Mouse (Mus musculus) R1 (cell line): ENCODE measurements at regions not wholly inside any gene's neighbourhood (a gene's known extent, or its start where the extent isn't known, plus 50 kb on each side); places are given as distances from the start of the nearest gene placed in this dataset.

Experiments
- DNase-seq: peaks from one replicate; pipeline ENCODE4 v3.0.0-alpha.2; 2018; ENCODE audit warnings: low read depth, low spot score

- DNase-seq = no peak
Observed at GRCm38 (mm10) chr12:43326714-43327334, 883.3 kb downstream of the Dnajb9 start.

GRCm38 (mm10) chr12:43310293-43310692 is 899.8 kb downstream of the Dnajb9 start:
- DNase-seq = no peak

- no peak for DNase-seq
Observed at GRCm38 (mm10) chr12:43306502-43307051, 903.5 kb downstream of the Dnajb9 start.

DNA sequence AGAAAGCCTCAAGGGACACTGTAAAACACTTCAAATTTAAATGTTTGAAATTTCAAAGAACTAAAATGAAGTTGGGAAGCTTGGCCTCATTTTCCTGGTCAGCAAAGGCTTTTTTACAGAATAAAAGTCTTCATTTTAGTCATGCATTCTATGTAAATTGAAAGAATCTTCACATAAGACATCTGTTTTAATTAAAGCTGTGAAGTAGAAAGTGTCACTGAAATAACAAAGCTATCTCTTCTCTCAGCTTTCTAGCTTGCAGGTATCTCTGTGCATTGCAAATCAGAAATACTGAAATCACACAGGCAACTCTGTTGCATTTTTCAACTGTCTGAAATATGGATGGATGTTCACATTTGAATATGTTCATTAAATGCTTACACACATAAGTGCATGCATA is 909.6 kb downstream of the Dnajb9 start:
- DNase-seq = no peak

GRCm38 (mm10) chr12:43280442-43280841 is 929.7 kb downstream of the Dnajb9 start:
- DNase-seq = no peak

- no peak for DNase-seq
Observed at GRCm38 (mm10) chr12:43265016-43265415, 945.1 kb downstream of the Dnajb9 start.

DNA sequence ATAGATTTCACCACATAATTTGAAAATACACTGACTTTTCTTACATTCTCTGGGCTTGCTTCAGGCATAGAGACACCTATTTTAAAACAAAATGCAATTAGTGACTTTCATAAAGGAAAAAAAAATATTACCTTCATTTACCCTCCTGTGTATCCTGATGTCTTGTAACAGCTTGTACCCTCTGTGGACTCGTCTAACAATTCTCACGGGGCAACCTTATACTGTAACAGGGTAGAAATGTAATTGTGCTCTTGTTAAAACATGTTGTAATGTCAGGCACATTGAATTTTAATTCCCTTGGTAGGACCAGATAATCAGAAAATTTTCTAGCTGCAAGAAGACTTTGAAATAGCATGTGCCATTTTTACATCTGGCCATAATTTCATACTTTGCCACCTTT is 946.3 kb downstream of the Dnajb9 start:
- no peak for DNase-seq

DNA sequence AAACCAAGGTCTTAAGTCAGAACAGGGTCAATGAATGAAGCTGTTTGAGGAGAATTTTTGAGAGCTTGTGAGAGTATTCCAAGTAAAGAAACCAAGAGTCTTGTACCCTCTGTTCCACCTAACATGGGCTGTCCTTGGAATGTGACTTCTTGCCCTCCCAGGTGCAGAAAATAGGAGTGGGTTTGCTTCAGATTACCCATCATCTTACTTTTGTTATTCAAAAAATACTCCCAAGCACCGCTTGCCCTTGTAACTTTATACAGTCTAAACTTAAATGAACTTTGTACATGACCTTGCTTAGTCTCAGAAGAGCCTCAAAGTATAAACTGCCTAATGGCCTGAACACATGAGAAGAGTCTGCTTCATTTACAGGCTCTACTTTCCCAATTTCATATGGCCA is 984.2 kb downstream of the Dnajb9 start:
- peak; percentile 45 for DNase-seq

DNA sequence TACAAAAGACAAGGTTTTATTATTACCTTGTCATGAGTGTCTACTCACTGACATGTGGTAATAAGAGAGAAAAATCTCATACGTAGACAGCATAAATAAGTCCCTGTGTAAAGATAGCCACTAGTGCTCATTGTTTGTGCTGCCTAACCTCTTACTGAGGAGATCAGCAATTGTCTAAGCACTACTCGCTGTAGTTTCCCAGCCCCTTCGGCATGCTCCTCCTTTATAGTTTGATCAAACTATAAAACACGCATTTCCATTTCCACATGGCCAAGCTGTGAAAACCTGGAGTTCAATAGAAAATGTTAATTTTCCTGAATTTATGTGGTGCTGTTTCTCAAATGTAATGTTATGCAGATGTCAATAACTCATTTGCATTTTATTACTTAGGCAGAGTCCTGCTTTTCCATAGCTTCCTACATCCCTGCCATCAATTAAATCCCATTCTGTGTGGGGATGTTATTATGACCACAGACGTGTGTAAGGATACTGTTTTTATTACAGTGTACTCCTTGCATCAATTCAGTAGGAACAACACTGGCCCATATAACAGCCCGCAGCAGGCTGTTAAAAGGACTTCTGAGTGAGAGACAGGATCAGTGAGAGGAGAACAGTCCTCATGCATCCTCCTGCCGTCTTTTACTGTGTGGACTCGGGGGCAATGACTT is 986.2 kb downstream of the Dnajb9 start:
- DNase-seq = no peak

- peak; percentile 67 for DNase-seq
Observed at GRCm38 (mm10) chr12:43212341-43212740, 997.8 kb downstream of the Dnajb9 start.

DNA sequence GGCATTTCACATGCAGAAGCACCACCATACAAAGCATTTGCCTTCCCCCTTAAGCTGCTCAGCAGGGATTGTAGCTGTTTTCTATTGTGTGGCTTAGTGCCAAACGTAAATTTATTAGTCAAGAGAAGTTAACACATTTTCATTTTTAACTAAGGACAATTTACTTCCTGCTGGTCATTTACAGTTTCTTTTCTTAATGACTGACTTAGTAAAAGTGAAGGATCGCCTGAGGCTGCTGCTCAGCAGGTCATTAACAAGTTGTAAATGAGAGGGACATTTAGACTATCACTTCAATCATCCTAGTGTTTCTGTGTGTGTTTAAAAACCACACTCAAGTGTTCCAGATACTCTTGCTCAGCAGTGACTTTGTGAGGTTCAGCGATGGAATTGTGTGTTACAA is 1005.5 kb downstream of the Dnajb9 start:
- peak; percentile 52 for DNase-seq
